Mouse (Mus musculus) urinary bladder, postnatal 4 days (tissue): Measurements from ENCODE around the gene Pxdn.

Experiments used
- DNase-seq, 2 experiments: peaks; one replicate each; pipeline ENCODE4 v3.0.0; 2021 to 2022; ENCODE audit warnings: low spot score in 2 of 2

The Pxdn gene

DNA sequence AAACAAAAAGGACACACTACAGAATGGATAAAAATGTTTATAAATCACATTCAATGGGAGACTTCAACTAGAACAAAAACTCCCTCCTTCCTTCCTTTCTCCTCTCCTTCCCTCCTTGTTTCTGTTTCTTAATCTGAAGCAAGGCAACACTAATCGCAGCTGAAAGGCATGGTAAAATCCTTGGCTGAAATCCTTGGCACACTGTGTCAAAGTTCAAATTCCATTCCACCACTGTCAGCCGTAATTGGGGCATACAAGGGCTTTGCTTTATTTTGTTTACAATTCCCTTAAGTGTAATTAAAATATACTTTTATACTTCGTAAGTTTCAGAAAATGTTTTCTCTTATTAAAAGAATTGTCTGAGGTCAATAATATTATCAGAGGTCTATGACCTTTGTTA is 86.1 kb downstream of the Pxdn start:
- DNase-seq: no peak

DNA sequence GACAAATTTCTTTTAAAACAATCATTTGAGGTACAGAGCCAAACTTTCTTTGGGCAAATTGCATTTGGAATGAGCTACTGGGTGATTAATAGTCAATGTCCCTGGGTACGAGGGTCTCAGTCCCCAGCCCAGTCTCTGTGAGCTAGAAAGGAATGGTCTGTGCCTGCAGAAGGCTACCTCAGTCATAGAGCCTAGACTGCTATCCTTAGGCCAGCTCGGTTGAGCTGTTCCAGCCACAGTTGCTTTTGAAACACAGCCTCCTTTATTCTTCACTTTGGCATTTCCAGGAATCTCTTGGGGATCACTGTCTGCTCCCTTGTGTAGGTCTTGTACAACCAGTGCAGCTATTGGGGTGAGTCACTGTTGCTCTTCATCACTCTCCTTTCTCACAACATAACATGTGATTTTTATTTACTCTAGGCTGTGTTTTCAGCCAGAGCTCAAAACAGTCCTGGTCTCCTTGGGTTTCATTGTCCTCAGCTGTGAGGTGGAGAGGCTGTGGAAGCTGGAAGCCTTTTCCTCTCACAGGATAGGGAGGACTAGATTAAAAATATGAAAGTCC is 86.9 kb downstream of the Pxdn start:
- no peak for DNase-seq

DNA sequence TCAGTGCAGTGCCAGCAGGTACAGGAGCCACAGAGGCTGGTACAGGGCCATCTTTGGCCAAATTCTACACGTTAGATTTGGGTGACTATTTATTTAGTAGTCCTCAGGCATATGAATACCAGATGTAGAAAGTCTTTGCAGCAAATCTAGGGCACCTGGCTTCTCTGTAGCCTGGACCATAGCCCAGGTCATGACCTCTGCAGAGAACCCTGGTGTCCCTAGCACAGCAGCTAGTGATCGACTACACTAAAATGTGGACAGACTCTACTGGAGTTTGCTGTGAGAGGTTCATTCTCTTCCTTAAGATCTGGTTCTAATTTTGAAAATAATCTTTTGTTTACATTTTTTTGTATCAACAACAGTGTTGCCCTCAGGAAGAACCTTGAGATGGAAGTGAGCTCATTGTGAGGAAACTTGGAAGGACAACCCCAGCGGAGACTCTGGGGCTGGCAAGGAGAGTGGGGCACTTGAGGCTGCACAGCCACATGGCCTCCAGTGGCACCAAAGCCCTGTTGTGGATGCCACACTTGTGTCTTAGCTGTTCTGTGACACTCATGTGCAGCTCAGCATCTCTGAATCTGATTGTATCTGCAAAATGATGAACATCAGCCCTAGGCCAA is 90.4 kb downstream of the Pxdn start:
- DNase-seq: peak in 1 of 2 experiments; percentile 44

GRCm38 (mm10) chr12:30029111-30029510 is 91.7 kb downstream of the Pxdn start:
- DNase-seq: peak in 1 of 2 experiments; percentile 53

GRCm38 (mm10) chr12:30030571-30030970 is 93.2 kb downstream of the Pxdn start:
- peak in 1 of 2 experiments; percentile 44 for DNase-seq

GRCm38 (mm10) chr12:30034681-30035080 is 97.3 kb downstream of the Pxdn start:
- DNase-seq: peak in 1 of 2 experiments; percentile 48

GRCm38 (mm10) chr12:30035406-30035805 is 98.0 kb downstream of the Pxdn start:
- peak in 1 of 2 experiments; percentile 23 for DNase-seq

DNA sequence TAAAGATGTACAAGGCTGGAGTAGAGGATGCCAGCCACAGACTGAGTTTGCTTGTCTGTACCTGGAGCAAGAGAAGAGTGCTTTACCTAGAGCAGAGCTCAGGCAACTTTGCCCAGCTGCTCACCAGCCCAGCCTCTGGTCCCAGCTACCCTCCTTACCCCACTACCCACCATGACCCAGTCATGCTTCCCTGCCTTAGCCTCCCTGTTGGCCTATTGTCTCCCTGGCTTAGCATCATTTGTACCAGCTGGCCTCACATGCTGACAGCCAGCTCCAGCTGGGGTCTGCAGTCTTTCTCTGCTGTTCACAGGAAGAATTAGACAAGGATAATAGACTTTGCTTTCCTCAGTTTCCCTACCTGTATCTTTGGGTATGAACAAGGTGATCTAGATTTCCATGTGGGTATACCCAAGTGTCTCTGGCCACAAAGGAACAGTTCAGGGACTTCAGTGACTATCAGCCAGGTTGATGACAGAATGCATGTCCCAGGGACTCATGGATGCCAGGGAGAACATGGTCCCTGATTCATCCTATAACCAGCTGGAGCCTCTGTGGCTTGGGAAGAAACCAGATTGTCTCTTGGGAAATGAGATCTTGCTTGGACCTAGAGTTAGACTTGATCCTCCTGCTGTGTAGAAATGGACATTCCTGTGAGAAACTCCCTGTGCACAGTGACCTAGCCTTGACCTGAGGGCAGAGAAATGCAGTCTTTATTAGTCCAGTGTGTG is 98.6 kb downstream of the Pxdn start:
- peak in 1 of 2 experiments; percentile 49 for DNase-seq

DNA sequence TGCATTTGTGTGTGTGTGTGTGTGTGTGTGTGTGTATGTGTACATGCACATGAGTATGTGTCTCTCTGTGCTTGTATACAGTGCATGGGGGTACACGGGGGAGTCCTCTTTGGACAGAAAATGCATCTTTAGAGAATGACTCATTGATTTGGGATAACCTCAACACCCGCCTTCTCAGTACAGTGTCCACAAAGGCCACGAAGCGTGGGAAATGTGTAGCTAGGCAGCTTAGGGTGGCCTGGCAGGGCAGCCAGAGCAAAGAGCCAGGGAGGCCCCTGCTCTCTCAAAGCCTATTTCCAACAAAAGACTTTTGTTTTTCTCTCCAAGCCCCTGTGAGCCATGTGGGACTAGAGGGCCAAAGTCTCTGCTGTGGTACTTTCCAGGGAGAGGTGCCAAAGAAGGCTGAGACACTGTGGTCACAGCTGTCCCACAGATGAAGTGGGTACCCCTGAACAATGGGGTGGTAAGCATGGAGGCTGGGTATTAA is 99.2 kb downstream of the Pxdn start:
- DNase-seq: peak in 1 of 2 experiments; percentile 25

- DNase-seq: peak in 1 of 2 experiments; percentile 58
Observed at GRCm38 (mm10) chr12:30039565-30039964, 102.2 kb downstream of the Pxdn start.

DNA sequence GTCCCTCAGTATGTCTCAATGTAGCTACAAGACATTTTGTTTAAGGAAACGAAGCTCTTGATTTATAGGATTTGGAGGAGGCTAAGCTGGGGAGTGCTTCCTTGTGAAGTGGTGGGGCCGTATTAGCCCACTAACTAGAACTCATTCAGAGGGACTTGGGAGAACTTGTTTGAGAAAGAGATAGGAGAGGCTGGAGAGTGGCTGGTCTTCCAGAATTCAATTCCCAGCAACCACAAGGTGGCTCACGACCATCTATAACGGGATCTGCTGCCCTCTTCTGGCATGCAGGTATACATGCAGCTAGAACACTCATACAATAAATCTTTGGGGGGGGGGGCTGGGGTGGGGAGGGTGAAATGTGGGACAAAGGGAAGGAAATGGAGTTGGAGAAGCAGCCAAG is 102.7 kb downstream of the Pxdn start:
- peak in 1 of 2 experiments; percentile 54 for DNase-seq

DNA sequence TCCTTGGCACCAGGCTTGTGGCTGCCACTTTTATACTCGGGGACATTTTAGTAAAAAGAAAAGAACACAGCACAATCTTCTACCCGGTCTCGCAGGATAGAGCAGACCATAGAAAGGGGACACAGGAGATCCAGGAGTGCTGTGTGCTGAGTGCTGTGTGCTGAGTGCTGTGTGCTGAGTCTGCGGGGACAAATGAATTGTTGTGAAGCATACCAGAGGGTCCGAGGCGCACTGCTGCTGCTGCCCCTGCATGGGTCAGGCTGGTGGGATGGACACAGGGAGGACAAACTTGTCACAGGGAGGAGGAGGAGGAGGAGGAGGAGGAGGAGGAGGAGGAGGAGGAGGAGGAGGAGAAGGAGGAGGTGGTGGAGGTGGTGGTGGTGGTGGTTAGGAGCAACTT is 111.4 kb downstream of the Pxdn start:
- peak in 1 of 2 experiments; percentile 57 for DNase-seq

- peak in 1 of 2 experiments; percentile 35 for DNase-seq
Observed at GRCm38 (mm10) chr12:30049818-30050217, 112.4 kb downstream of the Pxdn start.

DNA sequence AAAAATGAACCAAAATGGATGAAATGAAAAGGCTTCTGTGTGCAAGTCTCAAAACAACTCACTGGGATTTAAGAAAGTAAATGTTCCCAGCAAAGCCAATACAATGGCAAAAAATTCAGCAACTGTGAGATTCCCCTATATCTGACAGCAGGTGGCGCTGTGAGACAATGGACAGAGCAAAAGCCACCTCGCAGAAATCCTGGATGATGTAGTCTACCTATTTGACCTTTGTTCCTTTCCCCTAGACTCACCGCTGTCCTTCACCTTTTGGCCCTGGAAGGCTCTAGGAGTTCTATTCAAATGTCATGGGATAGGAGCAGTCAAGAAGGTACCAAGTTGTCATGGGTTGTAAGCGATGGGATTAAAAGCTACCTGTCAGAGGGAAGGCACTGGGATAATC is 112.8 kb downstream of the Pxdn start:
- no peak for DNase-seq

- DNase-seq: no peak
Observed at GRCm38 (mm10) chr12:30054761-30055540, 117.5 kb downstream of the Pxdn start.

- DNase-seq: no peak
Observed at GRCm38 (mm10) chr12:30058044-30058443, 120.6 kb downstream of the Pxdn start.

- no peak for DNase-seq
Observed at GRCm38 (mm10) chr12:30061503-30062117, 124.2 kb downstream of the Pxdn start.

- no peak for DNase-seq
Observed at GRCm38 (mm10) chr12:30062118-30062505, 124.7 kb downstream of the Pxdn start.
